Mouse (Mus musculus) neural tube, embryonic 12.5 days (tissue): ENCODE measurements around the gene Rap1gap. TPM values are rescaled to one million over a fixed set of nuclear protein-coding genes. Genes with fewer than 3 reads are reported as not detected.

Experiments used
- ATAC-seq: fragments of 200-750 bp; cut with Nextera tagmentation; 2 replicates; pipeline ENCODE4 v1.8.0; 2017; ENCODE audit warnings: low read depth, mild to moderate bottlenecking, moderate TSS enrichment, moderate library complexity; ENCODE audit not compliant: low FRiP score
- H3K27ac ChIP-seq: fragments of 300-500 bp; sonication (generic); 2 replicates; pipeline ENCODE4 v1.5.1; 2016
- H3K27me3 ChIP-seq: fragments of 300-500 bp; sonication (generic); replicated peaks from 2 replicates; pipeline ENCODE4 v1.6.1; 2016; ENCODE audit warnings: mild to moderate bottlenecking
- H3K36me3 ChIP-seq: fragments of 300-500 bp; sonication (generic); 2 replicates; pipeline ENCODE4 v1.6.1; 2016; ENCODE audit warnings: mild to moderate bottlenecking
- H3K4me1 ChIP-seq: fragments of 300-500 bp; sonication (generic); 2 replicates; pipeline ENCODE4 v1.6.1; 2016
- H3K4me2 ChIP-seq: fragments of 300-500 bp; sonication (generic); replicated peaks from 2 replicates; pipeline ENCODE4 v1.6.1; 2016; ENCODE audit warnings: mild to moderate bottlenecking
- H3K4me3 ChIP-seq: fragments of 300-500 bp; sonication (generic); 2 replicates; pipeline ENCODE4 v1.5.1; 2016
- H3K9ac ChIP-seq: fragments of 300-500 bp; sonication (generic); 2 replicates; pipeline ENCODE4 v1.6.1; 2016; ENCODE audit warnings: mild to moderate bottlenecking
- H3K9me3 ChIP-seq: fragments of 300-500 bp; sonication (generic); 2 replicates; pipeline ENCODE4 v1.6.1; 2016; ENCODE audit warnings: mild to moderate bottlenecking
- WGBS: fragments of 180-500 bp; shearing (Covaris S2); methylation state at CpG from one replicate; pipeline ENCODE4 v1.1.7; 2016; 5-methylcytosine and 5-hydroxymethylcytosine counted together
- polyA plus RNA-seq: library from polyadenylated mRNA; unstranded; fragments of >200 nt; fragmentation: Nextera tagmentation; extraction: Ambion mirVana; gene quantifications from 2 replicates; pipeline ENCODE4 v1.2.1, GENCODE M21; 2016

Gene Rap1gap
- polyA plus RNA-seq, 1 experiment from 2014 or later, result 24.7 TPM

- Histone ChIP-seq H3K27ac (no peak overlapping the region), H3K4me2 (no peak overlapping the region), H3K4me3 (no peak overlapping the region), H3K9me3 (no peaks in the 10 kb centered on the region), H3K9ac (no peak overlapping the region), H3K4me1 (peaks cover 10% of the 10 kb centered on the region), H3K36me3 (no peaks in the 10 kb centered on the region), H3K27me3 (no peaks in the 10 kb centered on the region)
- WGBS, result 66% methylated on average over 21 of the region's 21 CpGs
- no peak for ATAC-seq
These were observed 35.0 kb downstream of the Rap1gap start for GRCm38 (mm10) chr4:137699264-137700211.

DNA sequence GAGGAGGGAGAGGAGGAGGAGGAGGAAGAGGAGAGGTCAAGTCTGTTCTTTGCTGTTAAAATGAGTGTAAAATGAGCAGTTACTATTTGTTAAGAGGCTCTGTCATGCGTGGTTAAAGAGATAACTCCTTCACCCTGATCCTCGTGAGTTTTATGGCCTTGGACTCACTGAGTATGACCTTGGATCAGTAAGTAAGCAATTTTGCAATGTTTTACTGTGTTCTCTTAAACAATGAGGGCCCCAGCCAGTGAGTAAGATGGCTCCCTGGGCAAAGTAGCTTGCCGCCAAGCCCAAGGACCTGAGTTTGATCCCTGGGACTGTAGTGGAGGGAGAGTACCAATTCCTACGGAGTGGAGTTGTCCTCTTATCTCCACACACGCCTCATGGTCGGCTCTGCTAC lies 36.4 kb downstream of the Rap1gap start:
- ATAC-seq, result no peak
- Histone ChIP-seq H3K4me1 (peaks cover 20% of the 10 kb centered on the region), H3K9ac (no peak overlapping the region), H3K36me3 (no peaks in the 10 kb centered on the region), H3K27me3 (no peaks in the 10 kb centered on the region), H3K4me2 (no peak overlapping the region), H3K4me3 (no peak overlapping the region), H3K9me3 (no peaks in the 10 kb centered on the region), H3K27ac (no peak overlapping the region)
- WGBS, result 68% methylated on average over 6 of the region's 6 CpGs

DNA sequence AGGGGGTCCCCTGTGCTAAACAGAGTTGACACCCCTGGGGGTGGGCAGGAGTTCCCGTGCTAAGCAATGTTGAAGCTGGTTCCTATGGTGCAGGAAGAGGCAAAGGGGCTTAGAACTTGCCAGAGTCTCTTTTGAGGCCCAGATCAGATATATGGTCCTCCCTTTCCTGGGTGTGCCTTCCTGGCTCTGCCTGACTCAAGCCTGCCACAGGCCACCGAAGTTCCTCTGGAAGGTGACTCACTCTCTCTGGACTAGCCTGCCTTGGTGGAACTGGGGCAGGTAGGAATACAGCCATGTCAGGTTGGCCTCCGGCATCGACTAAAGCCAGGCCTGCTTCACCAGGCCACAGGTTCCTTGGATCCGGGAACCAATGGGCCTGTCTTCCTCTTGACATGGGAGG lies 38.6 kb downstream of the Rap1gap start:
- Histone ChIP-seq H3K4me1 (peaks cover 30% of the 10 kb centered on the region), H3K4me2 (no peak overlapping the region), H3K4me3 (no peak overlapping the region), H3K36me3 (no peaks in the 10 kb centered on the region), H3K9ac (no peak overlapping the region), H3K9me3 (no peaks in the 10 kb centered on the region), H3K27me3 (peaks cover 2% of the 10 kb centered on the region; the same call in 1 of the 2 replicates), H3K27ac (no peak overlapping the region)
- WGBS, result 89% methylated on average over 5 of the region's 5 CpGs
- no peak for ATAC-seq

DNA sequence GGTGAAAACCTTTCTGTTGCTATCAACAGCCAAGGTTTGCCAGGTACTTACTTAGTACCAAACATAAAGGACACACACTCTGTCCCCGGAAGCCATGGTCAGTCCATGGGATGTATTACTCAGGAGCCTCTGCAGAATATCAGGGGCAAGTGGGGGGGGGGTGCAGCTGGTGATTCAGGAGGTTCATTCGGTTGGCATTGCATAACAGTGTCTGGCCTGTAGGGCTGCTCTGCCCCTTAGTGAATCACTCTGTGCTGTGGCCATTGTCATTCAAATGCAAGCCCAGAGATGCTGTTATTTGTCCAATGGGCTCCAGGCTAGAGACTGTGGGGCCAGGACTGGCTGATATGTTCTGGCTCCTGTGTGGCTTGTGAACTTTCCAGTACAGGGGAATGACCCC lies 40.0 kb downstream of the Rap1gap start:
- no peak for ATAC-seq
- H3K27me3 ChIP-seq, result peaks cover 12% of the 10 kb centered on the region

DNA sequence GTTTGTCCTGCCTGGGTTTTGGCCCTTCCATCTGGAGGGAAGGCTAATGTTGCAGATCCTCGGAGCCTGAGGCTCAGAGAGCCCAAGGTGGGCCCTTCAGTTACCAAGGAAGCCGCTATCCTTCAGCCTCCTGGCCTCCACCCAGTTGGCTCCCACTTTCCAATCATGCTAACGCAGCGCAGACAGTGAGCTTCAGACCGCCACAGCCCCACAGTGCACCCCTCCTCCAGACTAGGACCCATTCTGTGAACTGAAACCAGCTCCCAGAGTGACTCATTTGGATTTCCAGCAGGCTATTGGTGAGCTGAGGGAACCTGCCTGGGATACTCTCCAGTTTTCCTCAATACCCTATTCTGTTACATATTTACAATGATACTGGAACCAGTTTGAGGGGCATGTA lies 40.9 kb downstream of the Rap1gap start:
- H3K4me1 ChIP-seq, result peaks cover 28% of the 10 kb centered on the region
- no peak overlapping the region for H3K27ac ChIP-seq
- ATAC-seq, result no peak
- no peaks in the 10 kb centered on the region for H3K9me3 ChIP-seq
- peaks cover 12% of the 10 kb centered on the region for H3K27me3 ChIP-seq
- H3K4me2 ChIP-seq, result no peak overlapping the region
- H3K4me3 ChIP-seq, result no peak overlapping the region
- no peaks in the 10 kb centered on the region for H3K36me3 ChIP-seq
- no peak overlapping the region for H3K9ac ChIP-seq
- WGBS, result 83% methylated on average over 5 of the region's 5 CpGs

More for the DNA sequence above, 40.0 kb downstream of the Rap1gap start:
- H3K4me2 ChIP-seq, result no peak overlapping the region
- 50% methylated on average over 2 of the region's 2 CpGs for WGBS
- H3K4me1 ChIP-seq, result peaks cover 30% of the 10 kb centered on the region
- H3K4me3 ChIP-seq, result no peak overlapping the region
- H3K9me3 ChIP-seq, result no peaks in the 10 kb centered on the region
- H3K36me3 ChIP-seq, result no peaks in the 10 kb centered on the region
- H3K27ac ChIP-seq, result no peak overlapping the region
- H3K9ac ChIP-seq, result no peak overlapping the region

DNA sequence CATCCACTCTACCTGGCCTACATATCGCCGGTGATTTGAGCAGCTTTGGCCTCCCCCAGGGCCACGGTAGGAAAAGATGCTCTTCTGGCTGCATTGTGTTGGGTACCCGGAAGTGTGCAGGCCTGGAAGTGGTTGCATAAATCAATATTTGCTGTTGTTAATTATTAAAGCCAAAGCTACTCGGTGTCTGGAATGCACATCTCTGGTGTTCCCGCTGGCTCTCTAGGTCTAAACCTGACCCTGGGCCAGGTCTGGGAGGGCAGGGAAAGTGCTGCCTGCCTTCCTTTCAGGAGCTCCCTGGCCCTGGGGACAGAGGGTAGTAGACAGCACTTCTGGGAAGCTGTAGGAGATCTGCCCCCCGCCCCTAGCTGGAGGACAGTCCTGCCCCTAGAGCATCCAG lies 42.0 kb downstream of the Rap1gap start:
- 80% methylated on average over 7 of the region's 7 CpGs for WGBS
- Histone ChIP-seq H3K4me3 (no peak overlapping the region), H3K4me2 (peak overlapping the region; percentile 93; the same call in 1 of the 2 replicates)

DNA sequence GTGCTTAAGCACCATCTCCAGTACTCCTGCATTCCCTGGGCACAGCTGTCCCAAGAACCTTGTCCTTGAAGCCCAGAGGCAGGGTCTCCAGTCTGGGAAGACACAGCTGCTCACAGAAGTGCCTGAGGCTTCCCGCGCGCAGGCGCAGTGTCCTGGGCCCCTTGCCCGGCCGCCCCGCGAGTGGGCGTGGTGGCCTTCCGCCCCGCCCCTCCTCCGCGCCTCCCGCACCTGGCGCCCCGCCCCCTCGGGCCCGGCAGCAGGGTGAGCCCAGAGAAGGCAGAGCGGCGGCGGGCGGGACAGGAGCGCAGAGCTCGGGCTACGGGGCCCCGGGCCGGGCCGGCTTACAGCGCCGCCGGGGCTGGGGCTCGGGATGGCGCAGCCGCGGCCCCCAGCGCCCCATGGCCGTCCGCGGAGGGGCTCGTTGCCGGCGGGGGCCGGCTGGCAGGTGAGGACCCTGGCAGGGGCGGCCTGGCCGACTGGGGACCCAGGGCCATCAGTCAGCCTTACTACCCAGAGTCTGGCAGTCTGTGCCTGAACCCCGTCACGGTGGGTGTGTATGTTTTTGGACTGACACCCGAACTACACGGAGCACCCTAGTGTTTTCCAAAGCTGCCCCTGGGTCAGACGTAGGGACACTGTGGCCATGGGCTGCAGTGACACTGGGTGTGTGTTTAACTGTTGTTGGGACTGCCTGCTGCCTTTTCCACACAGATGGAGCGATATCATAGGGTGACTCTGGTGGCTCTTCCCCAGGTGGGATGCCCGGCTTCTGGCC lies 42.9 kb downstream of the Rap1gap start:
- Histone ChIP-seq H3K4me1 (peaks cover 28% of the 10 kb centered on the region), H3K4me3 (peak overlapping the region; percentile 62), H3K9me3 (no peaks in the 10 kb centered on the region), H3K36me3 (no peaks in the 10 kb centered on the region), H3K4me2 (peak overlapping the region; percentile 93), H3K9ac (peak overlapping the region; percentile 82), H3K27me3 (peaks cover 12% of the 10 kb centered on the region), H3K27ac (no peak overlapping the region)
- WGBS, result 4% methylated on average over 51 of the region's 52 CpGs
- ATAC-seq, result peak; percentile 80

More for the DNA sequence above, 42.0 kb downstream of the Rap1gap start:
- Histone ChIP-seq H3K27me3 (peaks cover 12% of the 10 kb centered on the region), H3K9me3 (no peaks in the 10 kb centered on the region), H3K4me1 (peaks cover 28% of the 10 kb centered on the region), H3K9ac (no peak overlapping the region), H3K27ac (no peak overlapping the region), H3K36me3 (no peaks in the 10 kb centered on the region)
- ATAC-seq, result no peak; the same call in 1 of the 2 replicates

- no peaks in the 10 kb centered on the region for H3K9me3 ChIP-seq
- WGBS, result 91% methylated on average over 13 of the region's 13 CpGs
- no peak overlapping the region for H3K9ac ChIP-seq
- H3K27ac ChIP-seq, result no peak overlapping the region
- no peaks in the 10 kb centered on the region for H3K36me3 ChIP-seq
- no peak for ATAC-seq
- H3K4me3 ChIP-seq, result no peak overlapping the region
- peaks cover 20% of the 10 kb centered on the region for H3K27me3 ChIP-seq
- H3K4me1 ChIP-seq, result peaks cover 3% of the 10 kb centered on the region; the same call in 1 of the 2 replicates
- H3K4me2 ChIP-seq, result no peak overlapping the region
These were observed 48.4 kb downstream of the Rap1gap start for GRCm38 (mm10) chr4:137712963-137713362.

- Histone ChIP-seq H3K27ac (no peak overlapping the region), H3K36me3 (no peaks in the 10 kb centered on the region), H3K9ac (no peak overlapping the region), H3K27me3 (peaks cover 14% of the 10 kb centered on the region), H3K4me1 (peaks cover 9% of the 10 kb centered on the region), H3K4me2 (no peak overlapping the region), H3K4me3 (no peak overlapping the region), H3K9me3 (no peaks in the 10 kb centered on the region)
- WGBS, result 30% methylated on average over 8 of the region's 8 CpGs
- ATAC-seq, result no peak
These were observed 49.6 kb downstream of the Rap1gap start for GRCm38 (mm10) chr4:137714020-137714624.

GRCm38 (mm10) chr4:137717005-137717404 lies 52.5 kb downstream of the Rap1gap start:
- Histone ChIP-seq H3K4me1 (peaks cover 15% of the 10 kb centered on the region), H3K4me2 (no peak overlapping the region), H3K9me3 (no peaks in the 10 kb centered on the region), H3K27ac (no peak overlapping the region), H3K4me3 (no peak overlapping the region), H3K36me3 (no peaks in the 10 kb centered on the region), H3K27me3 (peaks cover 11% of the 10 kb centered on the region), H3K9ac (no peak overlapping the region)
- 67% methylated on average over 7 of the region's 7 CpGs for WGBS
- no peak for ATAC-seq

DNA sequence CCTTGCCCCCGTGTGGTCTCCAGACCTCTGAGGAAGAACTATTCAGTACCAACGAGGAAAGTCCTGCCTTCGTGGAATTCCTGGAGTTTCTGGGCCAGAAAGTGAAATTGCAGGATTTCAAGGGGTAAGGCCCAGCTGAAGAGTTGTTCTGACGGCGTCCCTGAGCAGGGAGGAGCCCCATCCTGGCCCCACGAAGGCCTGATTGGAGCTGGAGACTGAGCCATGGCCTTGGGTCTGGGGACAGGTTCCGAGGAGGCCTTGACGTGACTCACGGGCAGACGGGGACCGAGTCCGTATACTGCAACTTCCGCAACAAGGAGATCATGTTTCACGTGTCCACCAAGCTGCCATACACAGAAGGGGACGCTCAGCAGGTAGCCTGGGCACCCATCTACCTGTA lies 53.1 kb downstream of the Rap1gap start:
- peaks cover 11% of the 10 kb centered on the region for H3K27me3 ChIP-seq
- WGBS, result 75% methylated on average over 15 of the region's 15 CpGs
- H3K4me1 ChIP-seq, result peaks cover 15% of the 10 kb centered on the region
- H3K9ac ChIP-seq, result 0 out of 2 replicates have a peak overlapping the region, but pooled peaks have one; percentile 21
- no peak overlapping the region for H3K27ac ChIP-seq
- no peak overlapping the region for H3K4me2 ChIP-seq
- no peak for ATAC-seq
- H3K9me3 ChIP-seq, result no peaks in the 10 kb centered on the region
- no peaks in the 10 kb centered on the region for H3K36me3 ChIP-seq
- no peak overlapping the region for H3K4me3 ChIP-seq
